Mouse (Mus musculus): ENCODE data around the gene Got1. TPM values are rescaled to one million over a fixed set of nuclear protein-coding genes. Genes with fewer than 3 reads are reported as not detected.

Gene Got1
- polyA plus RNA-seq, 1 experiment: 196 TPM

- H3K4me2 ChIP-seq (ENCODE audit: low read depth): no peak overlapping the region
- peaks cover 10% of the 10 kb centered on the region for H3K79me2 ChIP-seq (ENCODE audit: control insufficient read depth, insufficient read depth)
- no peak overlapping the region for H3K4me3 ChIP-seq
- H3K27me3 ChIP-seq (ENCODE audit: control insufficient read depth, insufficient read depth, insufficient read length): no peaks in the 10 kb centered on the region
- TF ChIP-seq POLR2A (IDR thresholded peaks at IDR 0.05; ENCODE audit: insufficient read length, low read depth): no peak
- TF ChIP-seq MYOD1 (IDR thresholded peaks at IDR 0.05; ENCODE audit: control insufficient read depth in 1 of 3, insufficient read length in 2 of 3, low read depth in 2 of 3): no peak
- no peak for TF ChIP-seq MAX (IDR thresholded peaks at IDR 0.05; ENCODE audit: low read depth)
- no peak for TF ChIP-seq MYOG (IDR thresholded peaks at IDR 0.05; ENCODE audit: control insufficient read depth in 1 of 3, insufficient read depth in 1 of 3, insufficient read length in 2 of 3, low read depth in 2 of 3)
- TF ChIP-seq REST (IDR thresholded peaks at IDR 0.05; ENCODE audit: insufficient read depth, insufficient read length): no peak
- TF ChIP-seq TCF12 (IDR thresholded peaks at IDR 0.05; ENCODE audit: insufficient read depth, poor library complexity, severe bottlenecking): no peak
- no peak for TF ChIP-seq SRF (IDR thresholded peaks at IDR 0.05; ENCODE audit: control insufficient read depth, insufficient read length, low read depth)
- TF ChIP-seq TCF3 (IDR thresholded peaks at IDR 0.05; ENCODE audit: insufficient read length, low read depth): no peak
- no peak for TF ChIP-seq E2F4 (IDR thresholded peaks at IDR 0.05; ENCODE audit: insufficient read depth)
- TF ChIP-seq POLR2AphosphoS2 (IDR thresholded peaks at IDR 0.05; ENCODE audit: insufficient read length, low read depth): no peak
- H3ac ChIP-seq (ENCODE audit: control insufficient read depth, insufficient read length): no peak overlapping the region
- no peaks in the 10 kb centered on the region for H3K36me3 ChIP-seq (ENCODE audit: control insufficient read depth, insufficient read depth)
Measured at GRCm38 (mm10) chr19:43528056-43528587, 3.7 kb upstream of the Got1 start.

- Histone ChIP-seq H3K4me2 (ENCODE audit: low read depth) (peak overlapping the region; percentile 25), H3K36me3 (ENCODE audit: control insufficient read depth, insufficient read depth) (no peaks in the 10 kb centered on the region), H3K79me2 (ENCODE audit: control insufficient read depth, insufficient read depth) (peaks cover 18% of the 10 kb centered on the region), H3K4me3 (no peak overlapping the region), H3ac (ENCODE audit: control insufficient read depth, insufficient read length) (no peak overlapping the region), H3K27me3 (ENCODE audit: control insufficient read depth, insufficient read depth, insufficient read length) (no peaks in the 10 kb centered on the region)
- no peak for TF ChIP-seq SRF (IDR thresholded peaks at IDR 0.05; ENCODE audit: control insufficient read depth, insufficient read length, low read depth)
- no peak for TF ChIP-seq POLR2AphosphoS2 (IDR thresholded peaks at IDR 0.05; ENCODE audit: insufficient read length, low read depth)
- no peak for TF ChIP-seq MYOG (IDR thresholded peaks at IDR 0.05; ENCODE audit: control insufficient read depth in 1 of 3, insufficient read depth in 1 of 3, insufficient read length in 2 of 3, low read depth in 2 of 3)
- no peak for TF ChIP-seq CEBPB (IDR thresholded peaks at IDR 0.05; ENCODE audit: insufficient read depth, poor library complexity, severe bottlenecking)
- no peak for TF ChIP-seq MAX (IDR thresholded peaks at IDR 0.05; ENCODE audit: low read depth)
- TF ChIP-seq MYOD1 (IDR thresholded peaks at IDR 0.05; ENCODE audit: control insufficient read depth in 1 of 3, insufficient read length in 2 of 3, low read depth in 2 of 3): no peak
Measured at GRCm38 (mm10) chr19:43527131-43527530, 2.7 kb upstream of the Got1 start.

- Histone ChIP-seq H3ac (ENCODE audit: control insufficient read depth, insufficient read length) (no peak overlapping the region), H3K79me2 (ENCODE audit: control insufficient read depth, insufficient read depth) (peaks cover 29% of the 10 kb centered on the region), H3K4me2 (ENCODE audit: low read depth) (no peak overlapping the region), H3K27me3 (ENCODE audit: control insufficient read depth, insufficient read depth, insufficient read length) (no peaks in the 10 kb centered on the region), H3K36me3 (ENCODE audit: control insufficient read depth, insufficient read depth) (no peaks in the 10 kb centered on the region), H3K4me3 (no peak overlapping the region)
- TF ChIP-seq TCF12 (IDR thresholded peaks at IDR 0.05; ENCODE audit: insufficient read depth, poor library complexity, severe bottlenecking) (no peak), POLR2A (IDR thresholded peaks at IDR 0.05; ENCODE audit: insufficient read length, low read depth) (no peak), POLR2AphosphoS2 (IDR thresholded peaks at IDR 0.05; ENCODE audit: insufficient read length, low read depth) (no peak), TCF3 (IDR thresholded peaks at IDR 0.05; ENCODE audit: insufficient read length, low read depth) (no peak), SRF (IDR thresholded peaks at IDR 0.05; ENCODE audit: control insufficient read depth, insufficient read length, low read depth) (no peak), MYOG (IDR thresholded peaks at IDR 0.05; ENCODE audit: control insufficient read depth in 1 of 3, insufficient read depth in 1 of 3, insufficient read length in 2 of 3, low read depth in 2 of 3) (no peak), USF1 (IDR thresholded peaks at IDR 0.05; ENCODE audit: low read depth) (no peak), REST (IDR thresholded peaks at IDR 0.05; ENCODE audit: insufficient read depth, insufficient read length) (no peak), MYOD1 (IDR thresholded peaks at IDR 0.05; ENCODE audit: control insufficient read depth in 1 of 3, insufficient read length in 2 of 3, low read depth in 2 of 3) (no peak), MAX (IDR thresholded peaks at IDR 0.05; ENCODE audit: low read depth) (no peak), CEBPB (IDR thresholded peaks at IDR 0.05; ENCODE audit: insufficient read depth, poor library complexity, severe bottlenecking) (no peak), E2F4 (IDR thresholded peaks at IDR 0.05; ENCODE audit: insufficient read depth) (no peak)
Measured at GRCm38 (mm10) chr19:43526025-43526424, 1.6 kb upstream of the Got1 start.

- Histone ChIP-seq H3K4me2 (ENCODE audit: low read depth) (peak overlapping the region; percentile 88), H3K4me3 (peak overlapping the region; percentile 62), H3K36me3 (ENCODE audit: control insufficient read depth, insufficient read depth) (no peaks in the 10 kb centered on the region), H3K79me2 (ENCODE audit: control insufficient read depth, insufficient read depth) (peaks cover 34% of the 10 kb centered on the region), H3K27me3 (ENCODE audit: control insufficient read depth, insufficient read depth, insufficient read length) (no peaks in the 10 kb centered on the region), H3ac (ENCODE audit: control insufficient read depth, insufficient read length) (no peak overlapping the region)
- TF ChIP-seq POLR2AphosphoS2 (IDR thresholded peaks at IDR 0.05; ENCODE audit: insufficient read length, low read depth): no peak
- no peak for TF ChIP-seq REST (IDR thresholded peaks at IDR 0.05; ENCODE audit: insufficient read depth, insufficient read length)
- TF ChIP-seq USF1 (IDR thresholded peaks at IDR 0.05; ENCODE audit: low read depth): no peak
- TF ChIP-seq TCF12 (IDR thresholded peaks at IDR 0.05; ENCODE audit: insufficient read depth, poor library complexity, severe bottlenecking): no peak
- no peak for TF ChIP-seq MYOD1 (IDR thresholded peaks at IDR 0.05; ENCODE audit: control insufficient read depth in 1 of 3, insufficient read length in 2 of 3, low read depth in 2 of 3)
Measured at GRCm38 (mm10) chr19:43525566-43525965, 1.2 kb upstream of the Got1 start.

- peak overlapping the region; percentile 62 for H3K4me3 ChIP-seq
- no peak for TF ChIP-seq SRF (IDR thresholded peaks at IDR 0.05; ENCODE audit: control insufficient read depth, insufficient read length, low read depth)
- TF ChIP-seq POLR2AphosphoS2 (IDR thresholded peaks at IDR 0.05; ENCODE audit: insufficient read length, low read depth): no peak
- no peak for TF ChIP-seq MAX (IDR thresholded peaks at IDR 0.05; ENCODE audit: low read depth)
- TF ChIP-seq MYOD1 (IDR thresholded peaks at IDR 0.05; ENCODE audit: control insufficient read depth in 1 of 3, insufficient read length in 2 of 3, low read depth in 2 of 3): peak; percentile 69 to 76 (median 71)
- TF ChIP-seq MYOG (IDR thresholded peaks at IDR 0.05; ENCODE audit: control insufficient read depth in 1 of 3, insufficient read depth in 1 of 3, insufficient read length in 2 of 3, low read depth in 2 of 3): peak in 2 of 3 experiments; percentile 30 to 60
- no peak for TF ChIP-seq CEBPB (IDR thresholded peaks at IDR 0.05; ENCODE audit: insufficient read depth, poor library complexity, severe bottlenecking)
- no peak for TF ChIP-seq REST (IDR thresholded peaks at IDR 0.05; ENCODE audit: insufficient read depth, insufficient read length)
- TF ChIP-seq USF1 (IDR thresholded peaks at IDR 0.05; ENCODE audit: low read depth): no peak
- peak; percentile 17 for TF ChIP-seq TCF12 (IDR thresholded peaks at IDR 0.05; ENCODE audit: insufficient read depth, poor library complexity, severe bottlenecking)
- H3K4me2 ChIP-seq (ENCODE audit: low read depth): peak overlapping the region; percentile 88
- peaks cover 39% of the 10 kb centered on the region for H3K79me2 ChIP-seq (ENCODE audit: control insufficient read depth, insufficient read depth)
- H3ac ChIP-seq (ENCODE audit: control insufficient read depth, insufficient read length): peak overlapping the region; percentile 68
- H3K36me3 ChIP-seq (ENCODE audit: control insufficient read depth, insufficient read depth): no peaks in the 10 kb centered on the region
- H3K27me3 ChIP-seq (ENCODE audit: control insufficient read depth, insufficient read depth, insufficient read length): no peaks in the 10 kb centered on the region
Measured at GRCm38 (mm10) chr19:43525104-43525482, 688 bp upstream of the Got1 start.
